Mouse (Mus musculus) cortical plate, adult 2 months (tissue): ENCODE data around the gene Art4. TPM values are rescaled to one million over a fixed set of nuclear protein-coding genes. Genes with fewer than 3 reads are reported as not detected.
A peak's percentile ranks its signal among the peaks of the same experiment; 100 is the strongest.

Experiments
- H3K27ac ChIP-seq: fragments of 200-500 bp; 2 replicates; pipeline ENCODE4 v1.5.1; 2012; ENCODE audit warnings: low read length, control low read depth, inconsistent platforms; ENCODE audit not compliant: insufficient read depth
- H3K4me1 ChIP-seq: fragments of 200-500 bp; 2 replicates; pipeline ENCODE4 v1.6.1; 2011; ENCODE audit warnings: low read length; ENCODE audit not compliant: control insufficient read depth, insufficient read depth
- H3K4me3 ChIP-seq: fragments of 200-500 bp; 2 replicates; pipeline ENCODE4 v1.5.1; 2011; ENCODE audit warnings: mild to moderate bottlenecking, low read length, control low read depth; ENCODE audit not compliant: insufficient read depth
- CTCF ChIP-seq: fragments of 200-500 bp; IDR thresholded peaks from 2 replicates; pipeline ENCODE4 v1.5.1; 2011; ENCODE audit warnings: mild to moderate bottlenecking, control low read depth, low read length; ENCODE audit not compliant: insufficient read depth; ENCODE audit errors: extremely low read depth
- POLR2A ChIP-seq: fragments of 200-500 bp; IDR thresholded peaks from 2 replicates; pipeline ENCODE4 v1.6.1; 2011; ENCODE audit warnings: mild to moderate bottlenecking, low read length, control low read depth; ENCODE audit not compliant: insufficient read depth; ENCODE audit errors: extremely low read depth
- polyA plus RNA-seq: library from polyadenylated mRNA; depleted of rRNA; stranded (reverse); fragments of >200 nt; gene quantifications from 2 replicates; pipeline ENCODE4 v1.2.3, GENCODE M21; 2012; rRNA removed

Art4 gene
- 0.06 TPM in 1 of 2 replicates, not detected in the other for polyA plus RNA-seq

GRCm38 (mm10) chr6:136857186-136857872, at the start of gene Art4:
Art4 (minus strand) TSS chr6:136857733.
- Histone ChIP-seq H3K4me1 (peaks cover 2% of the 10 kb centered on the region; the same call in 1 of the 2 replicates), H3K4me3 (no peak within 1 kb of the TSS), H3K27ac (no peak within 1 kb of the TSS)
- TF ChIP-seq CTCF: no peak
- no peak for TF ChIP-seq POLR2A

GRCm38 (mm10) chr6:136906937-136907293, 49.4 kb upstream of the Art4 start:
- H3K27ac ChIP-seq: 0 out of 2 replicates have a peak overlapping the region, but pooled peaks have one; percentile 12
- no peak for TF ChIP-seq POLR2A
- TF ChIP-seq CTCF: no peak
- peaks cover 2% of the 10 kb centered on the region for H3K4me1 ChIP-seq
- H3K4me3 ChIP-seq: no peak overlapping the region

GRCm38 (mm10) chr6:136906283-136906936, 48.9 kb upstream of the Art4 start:
- H3K27ac ChIP-seq: no peak overlapping the region
- TF ChIP-seq CTCF: no peak
- no peak for TF ChIP-seq POLR2A

GRCm38 (mm10) chr6:136903885-136904470, 46.4 kb upstream of the Art4 start:
- no peak overlapping the region for H3K4me3 ChIP-seq
- H3K27ac ChIP-seq: no peak overlapping the region
- H3K4me1 ChIP-seq: peaks cover 2% of the 10 kb centered on the region
- no peak for TF ChIP-seq CTCF
- TF ChIP-seq POLR2A: no peak

More at GRCm38 (mm10) chr6:136906283-136906936, 48.9 kb upstream of the Art4 start:
- H3K4me3 ChIP-seq: no peak overlapping the region
- H3K4me1 ChIP-seq: peaks cover 2% of the 10 kb centered on the region

GRCm38 (mm10) chr6:136902527-136902926, 45.0 kb upstream of the Art4 start:
- H3K4me1 ChIP-seq: peaks cover 2% of the 10 kb centered on the region
- TF ChIP-seq POLR2A (no peak), CTCF (no peak)
- no peak overlapping the region for H3K4me3 ChIP-seq
- H3K27ac ChIP-seq: no peak overlapping the region

- Histone ChIP-seq H3K4me3 (no peak overlapping the region), H3K4me1 (no peaks in the 10 kb centered on the region; the same call in 1 of the 2 replicates), H3K27ac (no peak overlapping the region)
- no peak for TF ChIP-seq CTCF
- TF ChIP-seq POLR2A: no peak
These were observed 43.5 kb upstream of the Art4 start for GRCm38 (mm10) chr6:136901010-136901409.

- H3K4me3 ChIP-seq: no peak overlapping the region
- no peak overlapping the region for H3K27ac ChIP-seq
- H3K4me1 ChIP-seq: no peaks in the 10 kb centered on the region
- TF ChIP-seq CTCF (no peak), POLR2A (no peak)
These were observed 43.0 kb upstream of the Art4 start for GRCm38 (mm10) chr6:136900369-136901009.

- Histone ChIP-seq H3K27ac (no peak overlapping the region), H3K4me1 (no peaks in the 10 kb centered on the region), H3K4me3 (no peak overlapping the region)
- TF ChIP-seq POLR2A (no peak), CTCF (no peak)
These were observed 41.4 kb upstream of the Art4 start for GRCm38 (mm10) chr6:136898954-136899353.

GRCm38 (mm10) chr6:136898222-136898621, 40.7 kb upstream of the Art4 start:
- no peak overlapping the region for H3K27ac ChIP-seq
- no peaks in the 10 kb centered on the region for H3K4me1 ChIP-seq
- TF ChIP-seq POLR2A (no peak), CTCF (no peak)
- no peak overlapping the region for H3K4me3 ChIP-seq
